Mouse (Mus musculus): ENCODE results near the gene Tmod4.

The Tmod4 gene

GRCm38 (mm10) chr3:95139586-95140288 is 15.5 kb downstream of the Tmod4 start:
- in situ Hi-C loops (cut with MboI): no loop called here

DNA sequence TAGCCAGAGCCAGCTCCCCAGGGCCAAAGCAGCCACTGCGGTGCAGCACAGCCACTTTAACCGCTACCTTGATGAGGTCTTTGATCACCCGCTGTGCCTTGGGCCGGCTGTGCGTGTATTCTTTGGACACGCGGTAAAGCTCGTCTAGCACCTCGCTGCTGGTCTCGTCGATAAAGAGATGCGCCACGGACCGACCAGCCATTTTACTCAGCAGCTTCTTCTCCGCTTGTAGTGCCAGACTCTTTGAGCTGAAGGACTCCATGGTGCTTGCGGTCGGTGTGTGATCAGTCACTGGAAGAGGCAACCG is 16.0 kb downstream of the Tmod4 start:
- in situ Hi-C loops (cut with MboI): no loop called here

DNA sequence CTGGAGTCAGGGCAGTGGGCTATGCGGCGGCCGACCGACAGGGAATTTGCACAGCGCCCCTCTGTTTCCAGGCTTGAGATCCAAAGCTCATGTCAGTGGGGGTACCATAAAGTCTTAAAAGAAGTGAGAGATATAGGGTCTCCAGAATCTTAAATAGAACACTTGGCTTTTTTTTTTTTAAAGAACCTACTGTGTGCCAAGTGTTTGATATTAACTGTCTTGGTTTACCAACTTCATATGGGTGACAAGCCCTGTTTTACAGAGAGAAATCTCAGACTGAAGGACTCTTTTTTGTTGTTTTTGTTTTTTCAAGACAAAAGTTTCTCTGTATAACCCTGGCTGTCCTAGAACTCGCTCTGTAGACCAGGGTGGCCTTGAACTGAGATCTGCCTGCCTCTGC is 16.5 kb downstream of the Tmod4 start:
- in situ Hi-C loops (cut with MboI): no loop called here

GRCm38 (mm10) chr3:95141474-95141873 is 17.2 kb downstream of the Tmod4 start:
- in situ Hi-C loops (cut with MboI): no loop called here

DNA sequence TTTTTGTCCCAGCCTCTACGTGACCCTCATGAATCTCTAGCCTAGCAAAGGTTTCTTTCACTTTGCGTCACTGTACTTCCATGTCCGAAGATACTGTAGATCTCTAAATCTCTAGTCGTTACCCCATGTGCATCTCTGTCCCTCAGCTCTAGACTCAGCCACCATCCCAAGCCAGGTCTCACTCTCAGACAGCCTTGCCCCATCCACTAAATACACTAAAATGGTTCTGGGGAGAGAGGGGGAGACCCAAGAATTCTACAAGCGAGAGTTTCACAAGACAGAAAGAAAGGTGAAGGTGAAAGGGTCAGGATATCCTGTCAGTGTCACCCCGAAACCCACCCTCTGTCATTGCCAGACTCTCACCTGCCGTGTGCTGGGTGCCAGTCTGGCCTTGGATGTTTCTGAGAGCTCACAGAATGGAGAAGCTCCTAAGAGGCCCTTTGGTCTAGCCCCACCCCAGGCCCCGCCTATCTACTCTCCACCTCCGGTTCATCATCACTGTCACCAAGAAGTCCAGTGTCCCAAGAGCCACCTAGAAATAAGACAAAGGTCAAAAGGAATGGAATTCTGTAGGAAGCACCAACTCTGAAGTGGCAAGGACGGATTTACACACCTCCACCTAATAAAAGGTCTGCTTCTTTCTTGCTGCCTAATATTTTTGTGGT is 17.8 kb downstream of the Tmod4 start, which contains the start of gene Tnfaip8l2:
TSS of gene Tnfaip8l2 (minus strand) at position 409 of the 665 bp plus-strand sequence.
- in situ Hi-C loops (cut with MboI): no loop called here

DNA sequence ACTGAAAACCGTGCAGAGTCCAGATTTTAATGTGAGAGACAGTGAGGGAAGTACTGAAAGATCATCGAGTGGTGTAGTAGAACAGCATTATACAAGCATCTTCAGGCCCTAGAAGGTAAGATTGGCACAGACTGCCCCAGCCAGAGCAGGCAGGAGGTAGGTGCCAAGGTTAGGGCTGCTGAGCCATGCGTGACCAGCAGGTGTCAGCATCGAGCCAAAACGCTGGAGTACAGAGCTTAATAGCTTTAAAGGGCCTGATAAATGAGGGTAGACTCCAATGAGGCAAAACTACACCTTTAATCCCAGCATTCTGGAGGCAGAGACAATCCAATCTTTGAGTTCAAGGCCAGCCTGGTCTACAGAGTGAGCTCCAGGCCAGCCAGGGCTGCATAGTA is 18.3 kb downstream of the Tmod4 start:
- in situ Hi-C loops (cut with MboI): no loop called here

DNA sequence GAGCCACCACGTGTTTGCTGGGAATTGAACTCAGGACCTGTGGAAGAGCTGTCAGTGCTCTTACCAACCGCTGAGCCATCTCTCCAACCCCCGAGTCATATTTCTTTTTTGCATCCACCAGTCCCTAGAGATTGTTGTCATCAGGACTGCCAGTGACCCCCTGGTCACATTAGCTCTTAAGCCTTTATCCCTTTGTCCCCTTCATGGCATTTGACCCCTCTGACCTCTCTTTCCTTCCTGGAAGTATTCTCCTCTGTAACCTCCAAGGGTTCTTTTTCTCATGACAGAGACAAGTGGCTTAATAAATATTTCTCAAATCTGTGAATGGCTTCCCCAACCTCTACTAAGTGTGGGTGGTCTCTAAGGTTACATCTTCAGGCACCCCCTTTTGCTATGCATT is 23.6 kb downstream of the Tmod4 start:
- in situ Hi-C loops (cut with MboI): no loop called here

- in situ Hi-C loops (cut with MboI): no loop called here
These were observed 29.6 kb downstream of the Tmod4 start for GRCm38 (mm10) chr3:95153874-95154273.

GRCm38 (mm10) chr3:95159511-95159986 is 35.3 kb downstream of the Tmod4 start:
- in situ Hi-C loops (cut with MboI): no loop called here

GRCm38 (mm10) chr3:95159987-95160963 is 36.0 kb downstream of the Tmod4 start, which contains the start of gene Sema6c:
Gene Sema6c, plus strand, starts transcription at chr3:95160457.
- in situ Hi-C loops (cut with MboI): no loop called here

DNA sequence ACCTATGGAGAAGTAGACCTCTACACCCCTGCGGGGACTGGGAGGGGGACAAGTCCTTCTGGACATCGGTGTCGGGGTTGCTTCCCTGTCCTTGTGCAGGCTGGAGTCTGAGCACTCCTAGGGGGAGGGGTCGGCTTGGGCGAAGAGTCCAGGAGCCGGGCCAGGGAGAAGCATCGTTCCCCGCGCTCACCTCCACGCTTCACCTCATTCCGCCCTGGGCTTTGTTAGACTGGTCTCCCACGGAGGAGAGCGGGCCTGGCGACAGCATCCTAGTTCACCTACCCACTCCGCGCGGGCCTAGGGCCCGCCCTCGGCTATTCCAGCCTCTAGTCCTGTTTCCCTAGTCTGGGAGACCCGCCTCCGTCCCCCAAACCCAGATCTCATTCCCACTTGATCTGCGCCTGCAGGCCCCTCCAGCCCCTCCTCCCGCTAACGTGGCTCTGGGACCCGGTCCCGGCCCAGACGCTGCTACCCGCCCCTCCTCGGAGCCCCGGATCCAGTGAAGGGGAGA is 36.8 kb downstream of the Tmod4 start:
- in situ Hi-C loops (cut with MboI): no loop called here

- in situ Hi-C loops (cut with MboI): no loop called here
These were observed 37.5 kb downstream of the Tmod4 start for GRCm38 (mm10) chr3:95161618-95162344.

DNA sequence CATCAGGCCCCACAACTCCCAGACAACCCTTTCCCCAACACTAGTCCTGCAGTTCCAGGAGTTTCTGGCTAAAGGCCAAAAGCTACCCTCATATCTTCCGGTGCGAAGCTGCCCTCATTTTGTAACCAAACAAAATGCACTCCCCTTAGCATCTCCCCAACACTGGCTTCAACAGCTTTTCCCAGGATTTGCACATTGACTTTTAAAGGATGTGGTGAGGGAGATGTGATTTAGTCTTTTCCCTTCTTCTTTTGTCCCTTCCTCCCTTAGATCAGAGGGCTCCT is 38.0 kb downstream of the Tmod4 start:
- in situ Hi-C loops (cut with MboI): no loop called here

DNA sequence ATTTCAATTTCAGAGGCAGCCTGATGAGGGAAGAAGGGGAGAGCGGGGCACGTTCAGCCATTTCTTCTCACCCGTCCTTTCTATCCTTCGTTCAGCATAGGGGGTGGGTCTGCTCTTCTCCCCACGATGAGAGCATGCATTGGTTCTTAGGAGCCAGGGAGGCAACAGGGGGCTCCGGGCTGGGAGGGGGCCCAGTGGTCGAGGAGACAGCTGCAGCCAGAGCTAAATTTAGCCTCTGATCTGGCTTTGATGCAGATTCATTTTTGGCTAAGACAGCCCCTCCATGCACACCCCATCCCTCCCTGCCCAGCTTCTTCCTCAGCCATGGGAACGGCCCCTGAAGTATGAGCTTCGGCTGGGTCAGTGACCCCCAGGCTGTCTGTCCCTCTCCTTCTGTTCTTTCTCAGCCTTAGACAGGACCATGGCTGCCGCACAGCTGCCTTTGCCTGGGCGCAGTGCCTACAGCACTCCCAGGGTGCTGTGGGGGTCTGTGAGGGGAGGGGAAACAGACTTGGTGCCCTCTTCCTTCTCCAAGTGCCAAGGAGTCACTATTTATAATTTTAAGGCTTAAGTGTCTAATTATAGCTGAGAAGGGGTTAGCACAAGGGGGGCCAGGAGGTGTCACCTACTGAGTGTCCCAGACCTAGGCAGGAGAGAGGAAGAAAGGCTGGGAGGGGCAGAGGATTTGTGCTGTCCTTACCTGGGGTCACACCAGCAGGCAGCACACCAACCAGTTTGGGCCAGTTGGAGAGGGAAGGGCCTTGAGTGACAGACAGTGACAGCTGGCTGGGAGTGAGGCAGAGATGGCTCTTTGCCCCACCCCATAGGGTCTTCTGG is 39.4 kb downstream of the Tmod4 start:
- in situ Hi-C loops (cut with MboI): no loop called here

- in situ Hi-C loops (cut with MboI): no loop called here
These were observed 39.9 kb downstream of the Tmod4 start for GRCm38 (mm10) chr3:95164256-95164550.

DNA sequence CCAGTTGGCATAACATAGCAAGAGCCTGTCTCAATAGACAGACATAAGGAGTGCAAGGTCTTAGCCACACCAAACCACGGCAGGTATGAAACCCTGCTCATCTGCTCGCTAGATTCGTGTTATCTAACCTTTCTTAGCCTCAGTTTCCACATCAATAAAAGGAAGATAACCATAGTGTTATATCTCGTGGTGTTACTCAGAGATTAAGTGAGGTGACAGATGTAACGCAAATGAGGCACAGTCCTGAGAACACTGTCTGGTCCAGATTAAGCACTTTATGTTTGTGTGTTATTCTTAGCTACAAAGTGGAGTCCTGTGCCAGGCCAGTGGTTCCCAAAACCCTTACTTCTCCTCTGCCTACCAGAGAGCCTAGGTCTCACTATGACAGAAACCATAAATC is 40.6 kb downstream of the Tmod4 start:
- in situ Hi-C loops (cut with MboI): no loop called here

DNA sequence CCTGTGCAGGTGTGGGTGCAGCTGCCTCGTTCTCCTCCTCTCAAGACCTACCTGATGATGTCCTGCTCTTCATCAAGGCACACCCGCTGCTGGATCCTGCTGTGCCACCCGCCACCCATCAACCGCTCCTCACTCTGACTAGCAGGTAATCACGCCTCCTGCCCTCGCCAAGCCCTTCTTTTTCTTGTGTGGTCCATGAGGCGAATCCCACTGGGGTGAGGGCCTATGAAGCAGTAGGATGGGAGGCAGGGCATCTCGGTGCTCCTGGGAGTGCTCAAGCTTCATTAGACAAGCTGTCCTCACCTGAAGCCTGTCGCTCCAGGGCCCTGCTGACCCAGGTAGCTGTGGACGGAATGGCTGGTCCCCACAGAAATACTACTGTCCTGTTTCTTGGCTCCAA is 45.7 kb downstream of the Tmod4 start:
- in situ Hi-C loops (cut with MboI): no loop called here

DNA sequence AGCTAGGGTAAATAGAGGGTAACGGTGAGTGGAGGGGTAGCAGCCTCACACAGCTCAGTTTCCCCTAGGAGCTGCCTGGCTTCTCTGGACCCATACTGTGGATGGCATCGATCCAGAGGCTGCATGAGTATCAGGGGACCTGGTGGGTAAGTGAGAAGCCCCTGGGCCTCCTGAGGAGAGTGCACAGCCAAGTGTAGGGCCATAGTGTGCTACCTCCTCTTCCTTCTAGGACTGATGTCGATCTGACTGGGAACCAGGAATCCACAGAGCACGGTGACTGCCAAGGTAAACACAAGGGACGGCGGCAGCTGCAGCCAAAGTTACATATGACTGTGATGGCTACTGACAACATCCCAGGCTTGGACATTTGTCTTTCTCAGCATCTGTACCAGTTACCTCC is 46.8 kb downstream of the Tmod4 start:
- in situ Hi-C loops (cut with MboI): no loop called here

- in situ Hi-C loops (cut with MboI): no loop called here
These were observed 48.4 kb downstream of the Tmod4 start for GRCm38 (mm10) chr3:95172526-95173255.

GRCm38 (mm10) chr3:95173256-95173949 is 49.1 kb downstream of the Tmod4 start:
- in situ Hi-C loops (cut with MboI): no loop called here
